Mouse (Mus musculus): ENCODE measurements around the gene Gm47996.
"Not testable (repeated sequence)": the region's sequence is repeated elsewhere in the genome, so short reads cannot be mapped to it uniquely, and the experiment has no call there.

The Gm47996 gene

GRCm38 (mm10) chr1:151202771-151203170, 7.2 kb upstream of the Gm47996 start:
- ATAC-seq (ENCODE audit: insufficient number of reproducible peaks, low FRiP score, low TSS enrichment) = not testable (repeated sequence)

DNA sequence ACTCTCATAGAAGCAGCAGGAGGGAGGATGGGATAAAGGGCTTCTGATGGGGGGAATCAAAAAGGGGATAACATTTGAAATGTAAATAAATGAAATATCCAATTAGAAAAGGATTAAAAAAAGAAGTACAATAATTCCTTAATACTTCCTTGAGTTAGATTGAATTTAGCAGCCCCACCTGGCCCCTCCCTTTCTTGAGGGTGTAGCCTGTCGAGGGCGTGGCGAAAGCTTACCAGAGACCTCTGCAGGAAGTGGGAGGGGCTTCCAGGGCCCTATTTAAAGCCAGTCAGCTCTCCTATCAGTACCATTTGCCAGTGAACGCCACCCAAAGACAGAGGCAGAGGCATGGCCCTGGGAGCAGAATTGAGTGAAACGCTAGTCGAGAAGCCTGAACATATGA, 6.1 kb upstream of the Gm47996 start, which contains the start of gene 3110040M04Rik:
Gene 3110040M04Rik (plus strand): TSS at position 304 of the 400 bp plus-strand sequence.
- not testable (repeated sequence) for ATAC-seq (ENCODE audit: insufficient number of reproducible peaks, low FRiP score, low TSS enrichment)

DNA sequence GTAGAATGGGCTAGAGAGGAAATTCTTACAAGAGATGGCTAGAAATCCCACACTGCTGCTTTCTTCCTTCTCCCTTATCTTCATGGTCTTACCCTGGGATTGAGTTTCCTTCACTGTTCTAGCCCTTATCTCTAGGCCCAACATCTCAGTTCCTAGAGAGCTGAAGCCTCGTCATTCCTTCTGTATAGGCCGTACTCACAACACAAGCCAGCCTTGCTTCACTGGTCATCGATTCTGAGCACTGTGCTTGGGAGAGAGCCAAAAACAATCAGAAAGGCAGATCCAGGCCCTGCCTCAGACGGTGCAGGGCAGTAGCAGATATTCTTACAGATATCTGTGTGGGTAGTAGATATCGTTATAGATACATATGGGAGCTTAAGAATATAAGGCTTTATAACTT, 1.4 kb upstream of the Gm47996 start:
- ATAC-seq (ENCODE audit: insufficient number of reproducible peaks, low FRiP score, low TSS enrichment) = peak; percentile 36; the same call in 1 of the 2 replicates

GRCm38 (mm10) chr1:151208944-151209343, 987 bp upstream of the Gm47996 start:
- not testable (repeated sequence) for ATAC-seq (ENCODE audit: insufficient number of reproducible peaks, low FRiP score, low TSS enrichment)

- not testable (repeated sequence) for ATAC-seq (ENCODE audit: insufficient number of reproducible peaks, low FRiP score, low TSS enrichment)
These were observed 1.7 kb downstream of the Gm47996 start for GRCm38 (mm10) chr1:151211666-151212065.

DNA sequence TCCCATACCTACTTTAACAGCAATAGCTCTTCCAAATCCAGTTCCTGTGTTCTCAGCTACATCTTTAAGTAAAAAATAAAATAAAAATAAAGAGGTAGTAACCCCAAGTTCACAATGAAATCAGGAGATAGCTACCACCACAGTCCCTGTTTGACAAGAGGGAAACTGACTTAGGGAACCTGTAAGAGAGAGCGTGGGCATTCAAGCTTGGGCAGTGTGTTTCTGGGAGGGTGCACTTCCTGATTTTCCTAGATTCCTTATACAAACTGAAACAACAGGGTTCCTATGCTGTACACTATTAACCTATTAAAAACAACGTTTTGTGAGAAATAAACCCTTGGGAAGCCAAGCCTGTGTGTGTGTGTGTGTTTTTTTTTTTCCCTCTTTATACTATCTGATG, 4.9 kb downstream of the Gm47996 start:
- ATAC-seq (ENCODE audit: insufficient number of reproducible peaks, low FRiP score, low TSS enrichment) = no peak

DNA sequence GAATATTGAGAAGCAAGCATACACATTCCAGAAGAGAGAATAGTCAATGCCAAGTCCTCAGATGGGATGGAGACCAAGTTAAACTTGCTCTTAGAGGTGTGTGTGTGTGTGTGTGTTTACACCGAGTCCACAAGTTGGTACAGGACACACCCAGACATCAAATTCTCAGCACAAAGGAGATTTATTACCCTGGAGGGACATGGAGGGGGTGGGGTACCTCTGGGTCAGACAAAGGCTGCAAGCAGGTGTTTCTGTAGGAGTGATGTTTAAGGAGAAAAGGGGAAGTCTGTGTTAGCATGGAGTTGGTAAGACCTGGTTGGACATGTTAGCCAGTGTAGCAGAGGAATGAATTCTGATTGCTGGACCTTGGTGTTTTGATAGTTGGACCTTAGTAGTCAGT, 6.1 kb downstream of the Gm47996 start:
- ATAC-seq (ENCODE audit: insufficient number of reproducible peaks, low FRiP score, low TSS enrichment) = no peak

DNA sequence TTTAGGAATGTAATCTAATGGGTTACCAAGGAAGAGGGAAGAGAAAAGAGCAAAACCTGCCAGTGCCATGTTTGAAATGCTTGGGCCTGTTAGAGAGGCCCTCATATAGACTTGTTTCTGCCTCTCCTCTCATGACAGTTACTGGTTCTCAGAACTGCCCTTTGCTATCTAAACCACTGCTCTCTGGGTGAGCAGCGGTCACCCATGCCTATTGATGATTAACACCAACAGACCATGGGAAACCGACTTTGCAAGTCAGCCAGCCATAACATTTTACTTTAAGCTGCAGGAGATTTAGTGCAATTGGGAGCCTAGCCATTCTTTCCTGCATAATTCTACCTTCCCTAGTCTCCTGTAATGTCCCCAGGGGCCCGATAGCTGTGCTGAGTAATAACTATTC, 6.5 kb downstream of the Gm47996 start:
- no peak for ATAC-seq (ENCODE audit: insufficient number of reproducible peaks, low FRiP score, low TSS enrichment)

- ATAC-seq (ENCODE audit: insufficient number of reproducible peaks, low FRiP score, low TSS enrichment) = no peak
These were observed 9.1 kb downstream of the Gm47996 start for GRCm38 (mm10) chr1:151219045-151219444.

DNA sequence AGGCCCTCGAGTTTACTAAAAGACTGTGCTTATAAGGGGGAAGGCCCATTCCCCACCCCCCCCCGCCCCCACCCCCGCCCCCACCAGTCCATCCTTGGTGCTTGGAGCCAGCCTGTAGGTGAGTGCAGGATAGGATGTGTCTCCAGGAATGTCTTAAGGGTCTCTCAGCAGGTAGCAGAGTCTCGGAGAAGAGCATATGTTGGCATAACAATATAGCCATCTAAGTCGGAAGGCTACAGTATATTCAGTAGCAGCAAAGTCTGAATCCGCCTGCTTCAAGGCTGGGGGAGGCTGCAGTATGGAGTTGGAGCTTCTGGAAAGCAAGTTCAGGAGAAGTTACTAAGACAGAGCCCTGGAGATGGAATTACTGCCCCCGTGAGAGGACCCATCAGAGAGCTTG, 10.2 kb downstream of the Gm47996 start:
- no peak for ATAC-seq (ENCODE audit: insufficient number of reproducible peaks, low FRiP score, low TSS enrichment)

DNA sequence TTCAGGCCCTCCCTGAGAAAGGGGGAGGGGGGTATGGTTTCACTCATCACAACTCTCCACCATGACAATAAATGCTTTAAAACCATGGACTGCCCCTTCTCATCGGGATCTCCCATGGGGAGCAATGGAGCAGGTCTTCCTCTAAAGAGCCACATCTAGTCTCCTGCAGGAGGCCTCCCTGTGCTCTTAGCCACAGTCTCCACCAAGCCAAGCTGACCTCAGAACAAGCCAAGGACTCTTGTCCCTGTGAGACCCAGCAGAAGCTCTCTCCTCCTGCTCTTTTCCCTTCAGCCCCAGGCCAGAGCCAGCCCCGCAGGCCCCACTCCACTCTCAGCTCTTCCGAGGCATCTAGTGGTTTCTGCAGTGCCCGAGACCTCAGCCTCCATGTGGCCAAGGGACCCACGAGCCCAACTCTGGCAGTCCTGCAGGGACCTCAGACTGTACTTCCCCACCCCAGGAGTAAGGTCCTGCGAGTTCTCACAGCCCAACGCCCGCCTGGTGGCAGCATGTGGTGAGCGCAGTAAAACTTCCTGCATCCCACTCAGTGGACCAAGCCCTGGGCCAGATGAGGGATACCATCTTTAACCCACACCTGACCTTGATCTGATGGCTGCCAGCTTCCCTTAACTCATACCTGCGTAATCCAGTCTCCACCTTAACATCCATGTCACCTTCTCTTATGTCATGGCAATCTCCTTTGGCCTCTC, 12.8 kb downstream of the Gm47996 start:
- no peak for ATAC-seq (ENCODE audit: insufficient number of reproducible peaks, low FRiP score, low TSS enrichment)

GRCm38 (mm10) chr1:151223377-151223776, 13.4 kb downstream of the Gm47996 start:
- ATAC-seq (ENCODE audit: insufficient number of reproducible peaks, low FRiP score, low TSS enrichment) = no peak

DNA sequence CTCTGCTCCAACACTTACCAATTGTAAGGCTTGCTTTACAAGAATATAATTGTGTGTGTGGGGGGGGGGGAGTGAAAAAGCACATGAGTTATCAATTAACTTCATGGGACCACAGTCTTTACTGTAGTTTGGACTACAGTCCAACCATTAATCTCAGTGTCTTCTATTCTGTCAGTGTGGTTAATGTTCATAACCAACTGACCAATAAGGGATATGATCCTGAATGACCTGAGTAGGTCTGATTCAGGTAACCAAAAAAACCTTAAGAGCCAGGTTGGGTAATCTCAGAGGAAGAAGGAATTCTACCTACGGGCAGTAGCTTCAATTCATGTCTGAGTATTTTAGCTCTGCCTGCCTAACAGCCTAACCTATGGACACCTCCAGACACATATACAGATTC, 14.6 kb downstream of the Gm47996 start:
- ATAC-seq (ENCODE audit: insufficient number of reproducible peaks, low FRiP score, low TSS enrichment) = no peak

GRCm38 (mm10) chr1:151227506-151227905, 17.6 kb downstream of the Gm47996 start:
- no peak for ATAC-seq (ENCODE audit: insufficient number of reproducible peaks, low FRiP score, low TSS enrichment)

- no peak for ATAC-seq (ENCODE audit: insufficient number of reproducible peaks, low FRiP score, low TSS enrichment)
These were observed 18.5 kb downstream of the Gm47996 start for GRCm38 (mm10) chr1:151228320-151228989.

GRCm38 (mm10) chr1:151232346-151232745, 22.4 kb downstream of the Gm47996 start:
- no peak for ATAC-seq (ENCODE audit: insufficient number of reproducible peaks, low FRiP score, low TSS enrichment)

GRCm38 (mm10) chr1:151233756-151234155, 23.8 kb downstream of the Gm47996 start:
- ATAC-seq (ENCODE audit: insufficient number of reproducible peaks, low FRiP score, low TSS enrichment) = no peak

DNA sequence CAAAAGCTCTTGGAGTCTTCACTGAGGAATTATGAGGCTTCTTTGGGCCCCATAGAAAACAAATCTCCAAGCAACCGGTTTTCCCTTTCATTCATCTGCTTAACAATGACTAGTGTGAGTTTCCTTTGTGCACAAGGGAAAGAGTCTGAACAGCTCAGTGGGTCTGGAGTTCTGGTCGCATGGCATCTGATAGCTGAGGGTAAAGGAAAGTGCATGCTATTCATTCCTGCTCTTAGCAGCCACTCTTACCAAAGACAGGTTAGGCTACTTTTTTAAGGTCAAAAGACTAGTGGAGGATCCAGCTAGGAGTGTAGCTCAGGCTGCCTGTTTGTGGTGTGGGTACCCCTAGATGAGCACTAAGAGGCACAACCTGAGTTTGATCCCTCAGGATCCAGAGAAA, 25.6 kb downstream of the Gm47996 start:
- no peak for ATAC-seq (ENCODE audit: insufficient number of reproducible peaks, low FRiP score, low TSS enrichment)

DNA sequence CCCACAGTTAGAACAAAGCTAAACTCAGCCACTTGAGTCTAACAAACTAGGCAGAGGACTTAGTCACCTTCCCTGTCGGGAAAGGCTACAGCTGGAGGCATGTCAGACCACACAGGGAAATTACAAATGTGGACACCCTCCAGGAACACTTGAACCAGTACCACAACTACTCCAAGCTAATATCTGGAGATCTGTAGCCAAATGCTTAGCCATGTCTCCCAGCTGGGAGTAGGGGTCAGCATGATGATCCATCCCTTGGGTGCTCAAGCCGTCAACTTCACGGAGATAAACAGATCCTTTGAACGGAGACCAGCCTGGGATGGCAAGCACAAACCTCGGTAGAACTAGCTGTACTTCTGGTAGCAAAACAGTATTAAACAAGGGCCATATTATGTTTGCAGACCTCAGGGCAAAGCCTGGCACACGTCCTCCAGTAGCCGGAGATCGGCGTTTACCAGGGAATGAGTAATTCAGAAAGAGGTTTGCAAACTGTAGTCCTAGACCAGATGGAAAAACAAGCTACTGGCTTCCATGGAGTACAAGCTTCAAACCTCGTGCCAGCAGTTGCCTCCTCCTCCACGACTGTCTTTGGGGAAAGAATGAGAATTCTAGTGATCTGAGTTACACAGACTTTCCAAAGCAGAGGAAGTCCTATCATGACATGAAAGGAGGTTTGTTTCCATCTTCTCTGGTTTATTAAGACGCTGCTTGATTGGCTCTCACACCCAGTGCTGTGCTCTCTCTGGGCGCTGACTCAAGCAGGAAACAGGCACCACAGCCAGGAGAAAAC, 26.4 kb downstream of the Gm47996 start:
- ATAC-seq (ENCODE audit: insufficient number of reproducible peaks, low FRiP score, low TSS enrichment) = no peak

GRCm38 (mm10) chr1:151237780-151238179, 27.8 kb downstream of the Gm47996 start:
- ATAC-seq (ENCODE audit: insufficient number of reproducible peaks, low FRiP score, low TSS enrichment) = no peak

GRCm38 (mm10) chr1:151243332-151243731, 33.4 kb downstream of the Gm47996 start:
- ATAC-seq (ENCODE audit: insufficient number of reproducible peaks, low FRiP score, low TSS enrichment) = no peak

Measured in cerebellum, adult (tissue).